Comparison of ENCODE assay signal across 31 mouse cellular contexts in the genomic region with DNA sequence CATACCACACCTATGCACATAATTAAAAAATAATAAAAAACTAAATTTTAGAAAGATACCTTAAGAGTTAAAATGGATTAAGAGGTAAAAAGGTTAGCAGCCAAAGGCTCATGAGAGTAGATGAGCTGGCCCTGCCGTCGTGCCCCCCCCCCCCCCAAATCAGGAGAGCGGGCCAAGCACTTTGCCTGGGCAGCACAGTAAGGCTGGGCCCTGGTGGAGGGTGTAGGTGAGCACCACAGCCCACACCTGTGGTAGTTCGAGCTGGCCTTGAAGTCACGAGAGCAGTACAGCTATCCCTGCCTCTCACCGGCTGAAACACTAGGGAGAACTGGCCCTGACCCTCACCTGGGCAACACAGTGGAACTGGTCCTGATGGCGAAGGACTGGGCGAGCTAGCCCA. TPM values are rescaled to one million over a fixed set of nuclear protein-coding genes. Genes with fewer than 3 reads are reported as not detected.
DNase-seq lines count a peak whose midpoint lies in the region; ATAC-seq lines count a peak whose summit lies in the region.
"Had no signal": no experiment of that assay in that cellular context is flagged by ENCODE, and none has a peak within 500 bp of the region (broad histone marks: within the 10 kb centered on the region; RNA-seq: fewer than 3 reads in every experiment).

No protein-coding gene starts in this region.

- peaks cover 9% of the 10 kb centered on the region; the same call in 1 of the 2 replicates for H3K36me3 ChIP-seq in embryonic facial prominence, embryonic 12.5 days
- peaks cover 36% of the 10 kb centered on the region for H3K36me3 ChIP-seq in embryonic facial prominence, embryonic 10.5 days (replicated peaks)
- H3K36me3 ChIP-seq in hindbrain, embryonic 15.5 days: peaks cover 23% of the 10 kb centered on the region
- H3K36me3 ChIP-seq in hindbrain, embryonic 11.5 days (ENCODE audit: control insufficient read depth, insufficient read depth, low read length): no peaks in the 10 kb centered on the region
- 0 out of 2 replicates have a peak, but pooled peaks cover 6% of the 10 kb centered on the region for H3K36me3 ChIP-seq in midbrain, embryonic 15.5 days (replicated peaks)
- H3K36me3 ChIP-seq in midbrain, embryonic 11.5 days (ENCODE audit: control insufficient read depth, insufficient read depth, low read length): no peaks in the 10 kb centered on the region
- H3K36me3 ChIP-seq in neural tube, embryonic 15.5 days: peaks cover 20% of the 10 kb centered on the region; the same call in 1 of the 2 replicates
- H3K36me3 ChIP-seq: intestine, embryonic 15.5 days had no signal

- H3K9ac ChIP-seq in embryonic facial prominence, embryonic 12.5 days: no peak overlapping the region
- H3K9ac ChIP-seq in hindbrain, embryonic 15.5 days: no peak overlapping the region
- H3K9ac ChIP-seq in hindbrain, embryonic 11.5 days (ENCODE audit: low read depth, low read length): no peak overlapping the region
- H3K9ac ChIP-seq in midbrain, embryonic 15.5 days: no peak overlapping the region
- H3K9ac ChIP-seq in midbrain, embryonic 11.5 days (ENCODE audit: low read length): no peak overlapping the region
- H3K9ac ChIP-seq in neural tube, embryonic 15.5 days (replicated peaks): no peak overlapping the region
- H3K9ac ChIP-seq: heart, embryonic 12.5 days; intestine, embryonic 15.5 days; limb, embryonic 13.5 days; liver, embryonic 13.5 days had no signal

- DNase-seq in embryonic facial prominence, embryonic 10.5 days (ENCODE audit: low spot score): no peak
- no peak for DNase-seq in hindbrain, embryonic 11.5 days (ENCODE audit: low spot score)
- DNase-seq in midbrain, embryonic 11.5 days (ENCODE audit: low spot score, missing footprints): no peak
- DNase-seq in left cerebral cortex, postnatal 25 days (ENCODE audit: low spot score in 2 of 2): no peak
- DNase-seq: adrenal gland, adult 2 months; adrenal gland, postnatal 36 days; cerebellum, adult 2 months; cerebellum, postnatal 14 days; gastrocnemius, postnatal 25 days; heart, adult 18-20 months; heart, postnatal 4 days; kidney, adult 8-10 months; kidney, postnatal 10 days; liver, embryonic 13.5 days; lung, adult 18-20 months; lung, postnatal 4 days; right cerebral cortex, postnatal 4 days; thymus, adult 2 months; thymus, postnatal 36 days had no signal

- H3K27ac ChIP-seq in embryonic facial prominence, embryonic 12.5 days: no peak overlapping the region
- no peak overlapping the region for H3K27ac ChIP-seq in embryonic facial prominence, embryonic 10.5 days (replicated peaks)
- H3K27ac ChIP-seq in hindbrain, embryonic 15.5 days (replicated peaks): no peak overlapping the region
- no peak overlapping the region for H3K27ac ChIP-seq in hindbrain, embryonic 11.5 days (ENCODE audit: low read depth, low read length)
- H3K27ac ChIP-seq in midbrain, embryonic 15.5 days: no peak overlapping the region
- H3K27ac ChIP-seq in midbrain, embryonic 11.5 days (ENCODE audit: low read depth, low read length): no peak overlapping the region
- no peak overlapping the region for H3K27ac ChIP-seq in neural tube, embryonic 15.5 days (replicated peaks)
- H3K27ac ChIP-seq: intestine, embryonic 15.5 days; limb, embryonic 13.5 days; liver, embryonic 13.5 days had no signal

- no peak overlapping the region for H3K4me2 ChIP-seq in embryonic facial prominence, embryonic 12.5 days (replicated peaks)
- no peak overlapping the region for H3K4me2 ChIP-seq in hindbrain, embryonic 15.5 days
- H3K4me2 ChIP-seq in hindbrain, embryonic 11.5 days (replicated peaks; ENCODE audit: low read depth, low read length): no peak overlapping the region
- no peak overlapping the region for H3K4me2 ChIP-seq in midbrain, embryonic 15.5 days
- H3K4me2 ChIP-seq in midbrain, embryonic 11.5 days: no peak overlapping the region
- no peak overlapping the region for H3K4me2 ChIP-seq in neural tube, embryonic 15.5 days
- H3K4me2 ChIP-seq: heart, embryonic 12.5 days; intestine, embryonic 15.5 days; limb, embryonic 13.5 days; liver, embryonic 13.5 days had no signal

- H3K4me1 ChIP-seq in embryonic facial prominence, embryonic 12.5 days: peaks cover 3% of the 10 kb centered on the region; the same call in 1 of the 2 replicates
- H3K4me1 ChIP-seq in embryonic facial prominence, embryonic 10.5 days: no peaks in the 10 kb centered on the region
- H3K4me1 ChIP-seq in hindbrain, embryonic 15.5 days (replicated peaks): no peaks in the 10 kb centered on the region; the same call in 1 of the 2 replicates
- no peaks in the 10 kb centered on the region for H3K4me1 ChIP-seq in hindbrain, embryonic 11.5 days (replicated peaks; ENCODE audit: control insufficient read depth, insufficient read depth, low read length)
- 0 out of 2 replicates have a peak, but pooled peaks cover 3% of the 10 kb centered on the region for H3K4me1 ChIP-seq in midbrain, embryonic 15.5 days
- H3K4me1 ChIP-seq in midbrain, embryonic 11.5 days (ENCODE audit: control insufficient read depth, insufficient read depth, low read length): no peaks in the 10 kb centered on the region
- no peaks in the 10 kb centered on the region; the same call in 1 of the 2 replicates for H3K4me1 ChIP-seq in neural tube, embryonic 15.5 days
- H3K4me1 ChIP-seq: intestine, embryonic 15.5 days had no signal

- no peaks in the 10 kb centered on the region for H3K9me3 ChIP-seq in embryonic facial prominence, embryonic 12.5 days
- H3K9me3 ChIP-seq in embryonic facial prominence, embryonic 10.5 days: no peaks in the 10 kb centered on the region
- H3K9me3 ChIP-seq in hindbrain, embryonic 15.5 days: no peaks in the 10 kb centered on the region
- no peaks in the 10 kb centered on the region for H3K9me3 ChIP-seq in hindbrain, embryonic 11.5 days (ENCODE audit: control insufficient read depth, low read length)
- no peaks in the 10 kb centered on the region for H3K9me3 ChIP-seq in midbrain, embryonic 15.5 days
- H3K9me3 ChIP-seq in midbrain, embryonic 11.5 days (ENCODE audit: control insufficient read depth, low read length): no peaks in the 10 kb centered on the region
- no peaks in the 10 kb centered on the region for H3K9me3 ChIP-seq in neural tube, embryonic 15.5 days (replicated peaks)
- H3K9me3 ChIP-seq: heart, embryonic 12.5 days; intestine, embryonic 15.5 days; limb, embryonic 13.5 days; liver, embryonic 13.5 days; megakaryocyte, embryonic 14.5 days had no signal

- intact Hi-C loops in left cerebral cortex, postnatal 25 days (cut with DNase I): no loop called here

- 92% methylated on average over 8 of the region's 8 CpGs for WGBS in embryonic facial prominence, embryonic 12.5 days
- 93% methylated on average over 8 of the region's 8 CpGs for WGBS in embryonic facial prominence, embryonic 10.5 days
- WGBS in hindbrain, embryonic 15.5 days: 96% methylated on average over 8 of the region's 8 CpGs
- WGBS in hindbrain, embryonic 11.5 days: 94% methylated on average over 8 of the region's 8 CpGs
- WGBS in midbrain, embryonic 15.5 days: 96% methylated on average over 8 of the region's 8 CpGs
- WGBS in midbrain, embryonic 11.5 days: 97% methylated on average over 8 of the region's 8 CpGs
- 92% methylated on average over 8 of the region's 8 CpGs for WGBS in neural tube, embryonic 15.5 days

- H3K4me3 ChIP-seq in embryonic facial prominence, embryonic 12.5 days: no peak overlapping the region
- no peak overlapping the region for H3K4me3 ChIP-seq in embryonic facial prominence, embryonic 10.5 days
- no peak overlapping the region for H3K4me3 ChIP-seq in hindbrain, embryonic 15.5 days
- H3K4me3 ChIP-seq in hindbrain, embryonic 11.5 days (ENCODE audit: low read depth, low read length): no peak overlapping the region
- H3K4me3 ChIP-seq in midbrain, embryonic 15.5 days: no peak overlapping the region
- H3K4me3 ChIP-seq in midbrain, embryonic 11.5 days (ENCODE audit: low read depth, low read length): no peak overlapping the region
- H3K4me3 ChIP-seq in neural tube, embryonic 15.5 days (replicated peaks): no peak overlapping the region
- H3K4me3 ChIP-seq: heart, embryonic 12.5 days; intestine, embryonic 15.5 days; limb, embryonic 13.5 days; liver, embryonic 13.5 days; megakaryocyte, embryonic 14.5 days had no signal

- no peaks in the 10 kb centered on the region for H3K27me3 ChIP-seq in embryonic facial prominence, embryonic 12.5 days
- H3K27me3 ChIP-seq in embryonic facial prominence, embryonic 10.5 days (replicated peaks; ENCODE audit: low read depth, poor library complexity, severe bottlenecking): no peaks in the 10 kb centered on the region
- no peaks in the 10 kb centered on the region for H3K27me3 ChIP-seq in hindbrain, embryonic 15.5 days
- H3K27me3 ChIP-seq in hindbrain, embryonic 11.5 days (ENCODE audit: control insufficient read depth, insufficient read depth, low read length): no peaks in the 10 kb centered on the region
- H3K27me3 ChIP-seq in midbrain, embryonic 15.5 days (replicated peaks): no peaks in the 10 kb centered on the region
- H3K27me3 ChIP-seq in midbrain, embryonic 11.5 days (ENCODE audit: control insufficient read depth, insufficient read depth, low read length): no peaks in the 10 kb centered on the region
- no peaks in the 10 kb centered on the region for H3K27me3 ChIP-seq in neural tube, embryonic 15.5 days (replicated peaks)
- H3K27me3 ChIP-seq: CH12.LX; heart, embryonic 12.5 days; intestine, embryonic 15.5 days; limb, embryonic 13.5 days; liver, embryonic 13.5 days had no signal

- peak; percentile 69; the same call in 1 of the 2 replicates for ATAC-seq in embryonic facial prominence, embryonic 12.5 days (ENCODE audit: insufficient number of reproducible peaks, insufficient read depth, low FRiP score, low TSS enrichment)
- ATAC-seq in hindbrain, embryonic 15.5 days (ENCODE audit: low FRiP score, low read depth): peak; percentile 55; the same call in 1 of the 2 replicates
- no peak for ATAC-seq in hindbrain, embryonic 11.5 days (ENCODE audit: low FRiP score)
- ATAC-seq in midbrain, embryonic 15.5 days (replicated peaks): 0 out of 2 replicates have a peak, but pooled peaks have one; percentile 37
- no peak for ATAC-seq in midbrain, embryonic 11.5 days (ENCODE audit: low FRiP score)
- peak; percentile 45; the same call in 1 of the 2 replicates for ATAC-seq in neural tube, embryonic 15.5 days (ENCODE audit: low FRiP score)
- ATAC-seq: activated CD4-positive, CD25-positive, alpha-beta regulatory T cell, adult 4 months; forebrain, embryonic 14.5 days; intestine, embryonic 15.5 days; lung, postnatal 0 days had no signal

RNA-seq across cellular contexts. Expression of a gene that starts 10.5 kb away (rescaled TPM):
- polyA plus RNA-seq in embryonic facial prominence, embryonic 12.5 days (2016; fragmentation: Nextera tagmentation; extraction: Ambion mirVana): 35.8 and 37.6 TPM in 2 replicates
- polyA plus RNA-seq in embryonic facial prominence, embryonic 10.5 days (2016; fragmentation: Nextera tagmentation; extraction: Ambion mirVana): 24.8 and 25.0 TPM in 2 replicates
- 51.3 and 55.3 TPM in 2 replicates for polyA plus RNA-seq in hindbrain, embryonic 15.5 days (2015; fragmentation: Nextera tagmentation; extraction: Ambion mirVana)
- polyA plus RNA-seq in hindbrain, embryonic 11.5 days (2014; fragmentation: Nextera tagmentation; extraction: Ambion mirVana): 45.0 and 45.6 TPM in 2 replicates
- polyA plus RNA-seq in midbrain, embryonic 15.5 days (2015; fragmentation: Nextera tagmentation; extraction: Ambion mirVana): 59.0 and 62.5 TPM in 2 replicates
- polyA plus RNA-seq in midbrain, embryonic 11.5 days (2014; fragmentation: Nextera tagmentation; extraction: Ambion mirVana): 45.9 and 46.7 TPM in 2 replicates
- 42.3 and 43.1 TPM in 2 replicates for polyA plus RNA-seq in neural tube, embryonic 15.5 days (2015; fragmentation: Nextera tagmentation; extraction: Ambion mirVana)
- 10 to 100 TPM; 74.9 to 82.3 TPM for total RNA-seq in left cerebral cortex, postnatal 25 days (2021)

RNA-seq across cellular contexts. Expression of a gene that starts 10.7 kb away (rescaled TPM):
- 4.0 and 4.3 TPM in 2 replicates for polyA plus RNA-seq in embryonic facial prominence, embryonic 12.5 days (2016; fragmentation: Nextera tagmentation; extraction: Ambion mirVana)
- 4.0 and 4.5 TPM in 2 replicates for polyA plus RNA-seq in embryonic facial prominence, embryonic 10.5 days (2016; fragmentation: Nextera tagmentation; extraction: Ambion mirVana)
- polyA plus RNA-seq in hindbrain, embryonic 15.5 days (2015; fragmentation: Nextera tagmentation; extraction: Ambion mirVana): 2.4 and 3.0 TPM in 2 replicates
- 5.0 and 6.7 TPM in 2 replicates for polyA plus RNA-seq in hindbrain, embryonic 11.5 days (2014; fragmentation: Nextera tagmentation; extraction: Ambion mirVana)
- polyA plus RNA-seq in midbrain, embryonic 15.5 days (2015; fragmentation: Nextera tagmentation; extraction: Ambion mirVana): 2.3 and 2.5 TPM in 2 replicates
- polyA plus RNA-seq in midbrain, embryonic 11.5 days (2014; fragmentation: Nextera tagmentation; extraction: Ambion mirVana): 4.9 and 5.6 TPM in 2 replicates
- 1.8 and 2.3 TPM in 2 replicates for polyA plus RNA-seq in neural tube, embryonic 15.5 days (2015; fragmentation: Nextera tagmentation; extraction: Ambion mirVana)
- total RNA-seq in left cerebral cortex, postnatal 25 days (2021): 10 to 100 TPM in 1 of 2 experiments, 1 to 10 TPM in 1; 8.8 to 10.6 TPM

Comparison
In these comparisons a context has a peak if more than half of its experiments do, and no peak if none do; other contexts are left out.
1. ATAC-seq: peak in embryonic facial prominence, embryonic 12.5 days (single experiment), hindbrain, embryonic 15.5 days (single experiment), midbrain, embryonic 15.5 days (single experiment) and neural tube, embryonic 15.5 days (single experiment); none in hindbrain, embryonic 11.5 days (single experiment) and midbrain, embryonic 11.5 days (single experiment).